Mouse (Mus musculus): Measurements from ENCODE around the gene Il17rb. TPM values are rescaled to one million over a fixed set of nuclear protein-coding genes. Genes with fewer than 3 reads are reported as not detected.

Il17rb gene
- 1.1 and 1.6 TPM in 2 replicates for polyA plus RNA-seq (2016; fragmentation: Nextera tagmentation; extraction: Ambion mirVana)

DNA sequence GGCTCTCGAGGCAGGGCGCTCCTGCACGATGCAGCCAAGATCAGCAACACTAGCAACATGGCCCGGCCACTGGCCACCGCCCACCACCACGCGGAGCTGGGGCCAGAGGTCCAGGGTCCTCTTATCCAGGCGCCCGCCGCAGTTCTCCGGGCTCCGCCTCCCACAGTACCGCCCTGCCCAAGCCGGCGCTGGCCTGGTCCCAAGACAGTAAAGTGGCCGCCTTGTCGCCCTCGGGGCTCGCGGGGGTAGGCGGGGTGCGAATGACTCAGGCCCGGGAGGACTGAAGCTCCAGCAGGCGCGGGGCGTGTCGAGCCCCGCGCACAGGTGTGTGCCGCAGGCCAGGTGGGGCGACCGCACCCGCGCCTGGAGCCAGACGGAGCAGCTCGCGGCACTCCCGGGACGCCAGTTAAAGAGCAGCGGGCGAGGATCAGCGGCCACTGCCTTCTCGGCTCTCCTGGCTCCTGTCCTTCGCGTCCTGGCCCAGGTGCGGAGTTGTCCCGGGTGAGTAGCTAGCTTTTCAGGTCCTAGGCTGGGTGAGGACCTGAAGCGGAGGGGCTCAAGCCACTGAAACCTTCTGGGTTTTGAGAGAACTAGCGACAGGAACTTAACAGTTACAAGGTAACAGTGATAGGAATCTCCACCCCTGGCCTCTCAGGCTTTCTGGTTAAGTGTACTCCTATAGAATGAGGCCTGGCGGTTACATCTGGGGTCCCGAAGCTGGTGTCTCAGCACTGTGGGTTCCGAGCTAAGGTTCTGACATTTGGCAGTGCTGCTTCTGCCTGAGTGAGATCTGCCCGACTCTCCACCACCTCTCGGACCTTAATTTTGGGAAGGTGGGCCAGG, at the start of gene Il17rb, which contains the start of gene Chdh:
Il17rb (minus strand) TSS at position 164 of the 843 bp plus-strand sequence.
Chdh (plus strand) TSS at position 291 of the 843 bp plus-strand sequence.
- no peaks in the 10 kb centered on the region for H3K36me3 ChIP-seq (replicated peaks)
- no peaks in the 10 kb centered on the region for H3K9me3 ChIP-seq
- peak; percentile 63 for DNase-seq (ENCODE audit: low spot score)
- WGBS, result 8% methylated on average over 54 of the region's 54 CpGs
- peaks cover 47% of the 10 kb centered on the region for H3K27me3 ChIP-seq (replicated peaks; ENCODE audit: low read depth, poor library complexity, severe bottlenecking)
- H3K4me1 ChIP-seq, result peaks cover 22% of the 10 kb centered on the region
- peak within 1 kb of the TSS; percentile 57; the same call in 1 of the 2 replicates for H3K27ac ChIP-seq (replicated peaks)
- peak within 1 kb of the TSS; percentile 64 for H3K4me3 ChIP-seq

- no peaks in the 10 kb centered on the region for H3K27me3 ChIP-seq (replicated peaks; ENCODE audit: low read depth, poor library complexity, severe bottlenecking)
- peaks cover 6% of the 10 kb centered on the region; the same call in 1 of the 2 replicates for H3K4me1 ChIP-seq
- DNase-seq (ENCODE audit: low spot score), result no peak
- WGBS, result 80% methylated on average over 13 of the region's 13 CpGs
- H3K36me3 ChIP-seq (replicated peaks), result no peaks in the 10 kb centered on the region
- H3K27ac ChIP-seq (replicated peaks), result no peak overlapping the region
- H3K4me3 ChIP-seq, result no peak overlapping the region
- no peaks in the 10 kb centered on the region for H3K9me3 ChIP-seq
Observed at GRCm38 (mm10) chr14:30056031-30056766, 47.5 kb upstream of the Il17rb start.

DNA sequence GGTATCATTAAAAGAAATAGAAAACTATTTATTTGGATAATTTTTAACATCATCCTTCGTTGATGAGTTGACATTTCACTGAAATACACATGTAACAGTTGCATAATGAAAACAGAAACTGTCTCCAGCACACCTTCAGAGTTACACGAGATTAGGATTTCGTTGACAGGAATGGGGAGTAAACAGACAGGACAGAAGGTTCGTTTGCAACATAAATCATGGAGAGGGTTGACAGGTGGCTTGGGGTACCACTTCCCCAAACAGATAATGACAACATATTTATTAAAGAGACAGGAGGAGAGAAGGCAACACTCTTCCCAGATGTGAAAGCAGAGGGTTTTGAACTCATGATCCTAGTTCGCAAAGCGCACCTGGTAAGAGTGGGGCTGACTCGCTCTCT, 46.2 kb upstream of the Il17rb start:
- Histone ChIP-seq H3K4me1 (peaks cover 6% of the 10 kb centered on the region; the same call in 1 of the 2 replicates), H3K9me3 (no peaks in the 10 kb centered on the region), H3K36me3 (replicated peaks) (no peaks in the 10 kb centered on the region), H3K27ac (replicated peaks) (no peak overlapping the region), H3K4me3 (no peak overlapping the region), H3K27me3 (replicated peaks; ENCODE audit: low read depth, poor library complexity, severe bottlenecking) (no peaks in the 10 kb centered on the region)
- 86% methylated on average over 7 of the region's 7 CpGs for WGBS
- DNase-seq (ENCODE audit: low spot score), result no peak

DNA sequence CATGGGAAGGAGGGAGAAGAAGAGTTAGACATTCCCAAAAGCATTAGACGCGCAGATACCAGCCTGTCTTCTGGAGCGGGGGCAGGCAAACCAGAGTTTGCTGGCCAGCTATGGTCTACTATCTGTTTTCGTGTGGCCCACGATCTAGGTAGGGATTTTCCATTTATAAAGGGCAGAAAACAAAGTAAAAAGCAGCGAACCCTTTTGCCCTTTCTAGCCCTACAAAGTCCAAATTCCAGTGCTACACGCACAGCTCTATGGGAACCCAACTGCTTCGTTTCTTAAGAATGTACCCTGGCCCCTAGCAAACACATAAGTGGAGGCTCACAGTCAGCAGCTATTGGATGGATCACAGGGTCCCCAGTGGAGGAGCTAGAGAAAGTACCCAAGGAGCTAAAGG, 41.6 kb upstream of the Il17rb start:
- Histone ChIP-seq H3K4me1 (no peaks in the 10 kb centered on the region), H3K4me3 (no peak overlapping the region), H3K27ac (replicated peaks) (no peak overlapping the region), H3K27me3 (replicated peaks; ENCODE audit: low read depth, poor library complexity, severe bottlenecking) (no peaks in the 10 kb centered on the region), H3K9me3 (no peaks in the 10 kb centered on the region), H3K36me3 (replicated peaks) (no peaks in the 10 kb centered on the region)
- no peak for DNase-seq (ENCODE audit: low spot score)
- 92% methylated on average over 8 of the region's 8 CpGs for WGBS

DNA sequence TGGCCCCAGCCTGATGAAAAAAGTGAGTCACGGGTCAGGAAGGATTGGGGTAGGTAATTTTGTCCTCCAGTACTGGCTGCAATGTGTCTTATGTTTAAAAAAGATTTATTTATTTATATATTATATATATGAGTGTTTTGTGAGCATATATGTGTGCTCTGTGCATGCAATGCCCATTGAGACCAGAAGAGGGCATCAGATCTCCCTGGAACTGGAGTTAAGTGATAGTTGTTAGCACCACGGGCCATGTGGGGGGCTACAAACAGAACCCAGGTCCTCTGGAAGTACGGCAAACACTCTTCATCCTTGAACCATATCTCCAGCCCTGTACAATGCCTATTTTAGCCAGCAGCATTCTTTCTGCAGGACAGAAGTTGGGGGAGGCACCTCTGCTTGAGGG, 39.4 kb upstream of the Il17rb start:
- Histone ChIP-seq H3K4me1 (no peaks in the 10 kb centered on the region), H3K36me3 (replicated peaks) (no peaks in the 10 kb centered on the region), H3K27me3 (replicated peaks; ENCODE audit: low read depth, poor library complexity, severe bottlenecking) (no peaks in the 10 kb centered on the region), H3K9me3 (no peaks in the 10 kb centered on the region), H3K27ac (replicated peaks) (no peak overlapping the region), H3K4me3 (no peak overlapping the region)
- DNase-seq (ENCODE audit: low spot score), result no peak
- 90% methylated on average over 3 of the region's 3 CpGs for WGBS

DNA sequence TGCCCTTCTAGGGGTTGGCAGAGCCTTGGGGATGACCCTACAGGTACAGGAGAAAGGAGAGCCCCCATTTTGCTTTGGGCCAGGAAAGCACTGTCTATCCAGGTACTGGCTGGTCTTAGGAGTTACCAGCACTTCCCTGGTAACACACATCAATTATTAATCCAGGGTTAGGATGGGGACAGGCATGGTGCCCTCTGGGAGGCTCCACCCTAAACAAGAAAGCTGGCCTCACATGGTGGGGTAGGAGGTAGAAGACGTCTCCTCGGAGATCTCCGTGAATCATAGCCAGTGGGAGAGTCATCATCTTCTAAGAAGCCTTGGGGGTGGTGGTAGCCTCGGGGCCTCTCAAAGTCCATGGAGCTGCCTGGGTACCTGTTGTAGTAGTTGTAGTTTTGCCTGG, 38.3 kb upstream of the Il17rb start:
- DNase-seq (ENCODE audit: low spot score), result no peak
- Histone ChIP-seq H3K4me3 (no peak overlapping the region), H3K27ac (replicated peaks) (no peak overlapping the region), H3K27me3 (replicated peaks; ENCODE audit: low read depth, poor library complexity, severe bottlenecking) (no peaks in the 10 kb centered on the region), H3K4me1 (no peaks in the 10 kb centered on the region), H3K36me3 (replicated peaks) (no peaks in the 10 kb centered on the region), H3K9me3 (no peaks in the 10 kb centered on the region)
- WGBS, result 91% methylated on average over 4 of the region's 4 CpGs

DNA sequence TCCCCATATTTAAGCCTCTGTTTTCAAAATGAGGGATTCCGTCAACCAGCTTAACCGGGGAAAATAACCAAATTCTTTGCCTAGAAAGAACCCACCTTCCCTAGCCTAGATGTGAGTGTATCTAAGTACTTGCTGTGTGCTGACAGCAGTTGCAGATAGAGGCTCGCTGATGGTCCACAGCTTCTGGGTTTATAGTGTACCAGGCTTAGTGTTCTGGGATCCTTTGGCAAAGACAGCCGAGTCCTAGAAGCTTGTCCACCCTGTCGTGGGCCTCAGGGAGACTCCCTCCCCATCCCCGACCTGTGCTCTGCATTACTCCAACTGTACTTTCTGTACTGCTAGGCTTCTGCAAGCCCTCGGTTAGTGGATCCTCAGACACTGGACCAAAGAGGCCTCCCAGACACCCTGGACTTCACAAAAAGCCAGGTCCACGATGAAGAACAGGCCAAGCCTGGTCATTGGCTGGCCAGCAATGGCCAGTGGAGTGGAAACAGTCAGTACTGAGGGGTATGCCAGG, 37.1 kb upstream of the Il17rb start:
- H3K4me1 ChIP-seq, result no peaks in the 10 kb centered on the region
- H3K4me3 ChIP-seq, result no peak overlapping the region
- DNase-seq (ENCODE audit: low spot score), result no peak
- H3K27me3 ChIP-seq (replicated peaks; ENCODE audit: low read depth, poor library complexity, severe bottlenecking), result no peaks in the 10 kb centered on the region
- no peaks in the 10 kb centered on the region for H3K36me3 ChIP-seq (replicated peaks)
- H3K9me3 ChIP-seq, result no peaks in the 10 kb centered on the region
- 84% methylated on average over 8 of the region's 8 CpGs for WGBS
- no peak overlapping the region for H3K27ac ChIP-seq (replicated peaks)

GRCm38 (mm10) chr14:30045239-30045638, 36.5 kb upstream of the Il17rb start:
- no peak for DNase-seq (ENCODE audit: low spot score)
- H3K9me3 ChIP-seq, result no peaks in the 10 kb centered on the region
- no peaks in the 10 kb centered on the region for H3K27me3 ChIP-seq (replicated peaks; ENCODE audit: low read depth, poor library complexity, severe bottlenecking)
- H3K36me3 ChIP-seq (replicated peaks), result no peaks in the 10 kb centered on the region
- H3K27ac ChIP-seq (replicated peaks), result no peak overlapping the region
- no peaks in the 10 kb centered on the region for H3K4me1 ChIP-seq
- WGBS, result 92% methylated on average over 10 of the region's 10 CpGs
- H3K4me3 ChIP-seq, result no peak overlapping the region

DNA sequence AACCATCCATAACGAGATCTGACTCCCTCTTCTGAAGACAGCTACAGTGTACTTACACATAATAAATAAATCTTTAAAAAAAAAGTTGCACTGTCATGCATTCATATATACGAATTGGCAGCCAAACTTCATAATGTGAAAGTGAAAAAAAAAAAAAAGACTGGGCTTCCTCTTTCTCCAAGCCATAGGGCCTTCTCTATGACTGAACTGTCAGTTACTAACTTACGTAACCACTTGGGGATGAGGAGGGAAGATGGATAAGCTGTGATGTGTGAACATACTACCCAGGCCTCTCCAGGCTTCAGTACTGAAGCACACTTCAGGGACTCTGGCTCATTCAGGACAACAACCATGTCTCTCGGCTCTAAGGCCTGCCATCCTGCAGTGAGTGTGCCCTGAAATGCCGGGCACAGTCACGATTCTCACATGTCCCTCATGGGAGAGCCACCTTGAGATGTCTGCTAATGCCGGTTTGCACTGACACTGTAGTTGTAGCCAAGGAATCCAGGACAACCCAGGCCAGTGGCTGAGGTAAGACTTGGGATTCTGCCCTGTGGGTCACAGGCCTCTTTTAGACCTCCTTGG, 34.8 kb upstream of the Il17rb start:
- DNase-seq (ENCODE audit: low spot score), result no peak

GRCm38 (mm10) chr14:30041836-30042235, 33.1 kb upstream of the Il17rb start:
- no peak for DNase-seq (ENCODE audit: low spot score)
- no peaks in the 10 kb centered on the region for H3K4me1 ChIP-seq
- H3K27ac ChIP-seq (replicated peaks), result no peak overlapping the region
- no peaks in the 10 kb centered on the region for H3K27me3 ChIP-seq (replicated peaks; ENCODE audit: low read depth, poor library complexity, severe bottlenecking)
- no peak overlapping the region for H3K4me3 ChIP-seq
- no peaks in the 10 kb centered on the region for H3K36me3 ChIP-seq (replicated peaks)
- H3K9me3 ChIP-seq, result no peaks in the 10 kb centered on the region
- WGBS, result 84% methylated on average over 9 of the region's 9 CpGs

More for the DNA sequence above, 34.8 kb upstream of the Il17rb start:
- 90% methylated on average over 7 of the region's 7 CpGs for WGBS
- H3K27ac ChIP-seq (replicated peaks), result no peak overlapping the region
- no peak overlapping the region for H3K4me3 ChIP-seq
- H3K36me3 ChIP-seq (replicated peaks), result no peaks in the 10 kb centered on the region
- no peaks in the 10 kb centered on the region for H3K27me3 ChIP-seq (replicated peaks; ENCODE audit: low read depth, poor library complexity, severe bottlenecking)
- H3K9me3 ChIP-seq, result no peaks in the 10 kb centered on the region
- H3K4me1 ChIP-seq, result no peaks in the 10 kb centered on the region

GRCm38 (mm10) chr14:30039413-30039812, 30.7 kb upstream of the Il17rb start:
- no peaks in the 10 kb centered on the region for H3K36me3 ChIP-seq (replicated peaks)
- H3K27ac ChIP-seq (replicated peaks), result no peak overlapping the region
- no peak for DNase-seq (ENCODE audit: low spot score)
- H3K4me1 ChIP-seq, result no peaks in the 10 kb centered on the region
- no peak overlapping the region for H3K4me3 ChIP-seq
- no peaks in the 10 kb centered on the region for H3K27me3 ChIP-seq (replicated peaks; ENCODE audit: low read depth, poor library complexity, severe bottlenecking)
- WGBS, result 81% methylated on average over 4 of the region's 4 CpGs
- H3K9me3 ChIP-seq, result no peaks in the 10 kb centered on the region

GRCm38 (mm10) chr14:30038431-30038830, 29.7 kb upstream of the Il17rb start:
- WGBS, result 92% methylated on average over 18 of the region's 18 CpGs
- no peak overlapping the region for H3K4me3 ChIP-seq
- no peak for DNase-seq (ENCODE audit: low spot score)

More at GRCm38 (mm10) chr14:30038431-30038830, 29.7 kb upstream of the Il17rb start:
- H3K36me3 ChIP-seq (replicated peaks), result no peaks in the 10 kb centered on the region
- no peaks in the 10 kb centered on the region for H3K9me3 ChIP-seq
- no peak overlapping the region for H3K27ac ChIP-seq (replicated peaks)
- no peaks in the 10 kb centered on the region for H3K27me3 ChIP-seq (replicated peaks; ENCODE audit: low read depth, poor library complexity, severe bottlenecking)
- peaks cover 4% of the 10 kb centered on the region for H3K4me1 ChIP-seq
